Mouse (Mus musculus) MN1 (cell line): ENCODE results near the gene Sugp2.

ENCODE experiments used
- DNase-seq: peaks from one replicate; pipeline ENCODE4 v3.0.0-alpha.2; 2016; ENCODE audit warnings: low spot score

Sugp2 gene

DNA sequence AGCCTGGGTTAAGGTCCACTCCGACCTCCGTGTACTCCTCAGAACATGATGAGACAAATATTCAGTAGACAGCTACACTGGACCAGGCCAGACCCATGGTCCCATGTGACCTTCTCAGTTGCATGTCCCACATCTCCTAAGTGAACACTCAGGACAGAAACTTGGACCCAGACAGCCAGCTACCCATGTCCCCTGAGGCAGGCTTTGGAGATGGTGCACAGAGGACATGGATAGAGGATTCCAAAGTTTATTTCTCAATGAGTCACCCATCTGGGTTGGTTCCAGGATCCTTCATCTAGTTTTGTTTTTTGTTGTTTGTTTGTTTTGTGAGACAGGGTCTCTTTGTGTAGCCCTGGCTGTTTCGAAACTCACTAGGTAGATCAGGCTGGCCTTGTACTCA, 13.1 kb upstream of the Sugp2 start:
- no peak for DNase-seq

DNA sequence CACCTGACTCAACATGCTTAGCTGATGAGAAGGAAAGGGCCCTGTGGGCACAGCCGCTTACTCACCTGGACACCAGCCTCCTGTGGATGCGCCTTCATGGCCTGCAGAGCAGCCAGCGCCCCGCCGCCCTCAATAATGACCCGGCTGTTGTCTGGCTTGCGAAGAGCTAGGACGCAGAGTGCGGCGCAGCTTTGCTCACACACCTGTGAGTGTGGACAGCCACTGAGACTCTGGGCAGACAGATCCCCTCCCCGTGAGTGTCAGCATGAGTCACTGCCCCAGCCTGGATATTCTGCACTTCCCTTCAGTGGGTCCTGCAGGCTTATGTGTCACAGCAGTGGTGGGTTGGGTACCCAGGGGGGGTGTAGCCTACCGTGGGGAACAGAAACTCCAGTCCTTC, 12.0 kb upstream of the Sugp2 start:
- no peak for DNase-seq

DNA sequence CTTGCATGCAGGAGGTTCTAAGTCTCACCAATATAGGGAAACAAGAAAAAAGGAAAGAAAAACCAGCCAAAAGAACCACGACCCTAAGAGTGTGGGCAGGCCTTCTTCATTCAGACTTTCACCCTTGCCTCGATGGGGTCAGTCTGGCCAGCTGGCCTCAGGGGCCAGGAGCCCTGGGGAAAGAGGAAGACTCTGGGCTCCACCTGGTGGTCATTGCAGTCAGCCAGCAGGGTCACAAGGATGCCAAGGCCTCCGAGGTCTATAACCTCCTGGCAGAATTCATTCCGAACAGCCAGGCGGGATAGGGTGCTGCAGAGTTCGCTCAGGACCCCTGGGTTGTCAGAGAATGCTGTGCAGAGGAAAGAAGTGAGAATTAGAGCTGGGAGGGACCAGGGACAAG, 10.7 kb upstream of the Sugp2 start:
- peak; percentile 64 for DNase-seq

DNA sequence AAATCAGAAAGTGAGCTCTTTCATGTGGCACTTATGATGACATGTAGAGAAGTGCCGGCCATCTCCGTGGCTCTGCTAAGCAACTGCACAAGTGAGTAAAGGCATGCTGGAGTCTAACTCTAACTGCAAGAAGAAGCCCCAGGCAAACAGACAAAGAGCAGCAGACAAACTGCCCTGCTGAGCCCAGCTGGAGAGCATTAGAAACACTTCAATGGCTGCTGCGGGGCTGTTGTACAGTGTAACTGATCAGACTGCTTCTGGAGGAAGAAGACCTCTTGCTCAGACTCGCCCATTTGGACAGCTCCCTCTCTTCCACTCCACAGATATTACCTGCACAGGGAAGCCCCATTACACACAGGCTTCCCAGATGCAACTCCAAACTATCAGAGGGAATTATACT, 6.0 kb upstream of the Sugp2 start:
- no peak for DNase-seq

DNA sequence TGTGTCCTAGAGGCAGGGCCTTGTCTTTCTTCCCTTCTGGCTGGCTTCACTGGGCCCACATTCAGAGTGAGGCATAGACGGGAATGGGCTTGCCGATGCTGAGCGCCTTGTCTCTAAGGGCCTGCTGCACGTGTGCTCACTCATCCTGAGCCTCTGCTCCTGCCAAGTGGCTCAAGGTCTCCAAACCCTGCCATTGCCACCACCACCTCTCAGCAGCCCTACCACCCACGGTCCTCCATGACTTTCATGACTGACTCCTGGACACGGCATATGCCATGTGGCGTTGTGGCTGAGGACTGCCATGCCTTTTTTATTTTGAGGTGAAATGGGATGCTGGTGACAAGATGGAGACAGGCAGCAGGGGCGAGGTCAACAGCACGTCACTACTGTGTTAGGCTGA, 3.2 kb upstream of the Sugp2 start:
- no peak for DNase-seq

DNA sequence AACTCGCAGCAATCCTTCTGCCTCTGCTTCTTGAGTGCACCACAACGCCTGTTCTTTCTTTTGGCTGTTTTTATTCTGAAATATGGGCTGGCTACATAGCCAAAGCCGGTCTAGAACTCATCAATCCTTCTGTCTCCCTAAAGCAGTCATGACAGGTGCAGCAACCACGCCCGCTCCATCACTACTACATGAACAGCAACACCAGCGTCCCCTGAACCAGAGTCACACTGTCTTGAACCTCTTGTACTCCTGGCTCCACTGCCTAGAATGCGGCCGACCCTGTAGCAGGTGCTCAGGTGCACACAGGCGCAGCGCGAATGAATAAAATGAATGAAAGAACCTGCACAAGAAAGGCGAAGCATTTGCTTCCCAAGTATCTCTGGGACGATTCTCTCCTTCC, 420 bp upstream of the Sugp2 start:
- DNase-seq: no peak

DNA sequence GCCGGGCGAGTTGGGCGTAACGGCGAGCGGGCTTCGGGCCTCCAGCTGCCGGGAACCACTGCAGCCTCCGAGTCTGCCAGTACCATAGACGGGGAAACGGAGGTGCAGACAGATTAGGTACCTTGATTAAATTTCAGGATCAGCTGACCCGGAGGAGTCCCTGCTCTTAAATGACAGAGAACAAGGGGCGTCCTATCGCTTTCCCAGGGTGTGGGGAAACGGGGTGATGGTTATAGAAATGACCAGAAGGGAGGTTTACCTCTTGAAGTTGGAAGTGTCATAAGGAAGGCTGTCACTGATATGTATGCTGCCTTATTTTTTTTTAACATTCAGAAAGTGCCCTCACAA, 729 bp downstream of the Sugp2 start:
- DNase-seq: no peak

DNA sequence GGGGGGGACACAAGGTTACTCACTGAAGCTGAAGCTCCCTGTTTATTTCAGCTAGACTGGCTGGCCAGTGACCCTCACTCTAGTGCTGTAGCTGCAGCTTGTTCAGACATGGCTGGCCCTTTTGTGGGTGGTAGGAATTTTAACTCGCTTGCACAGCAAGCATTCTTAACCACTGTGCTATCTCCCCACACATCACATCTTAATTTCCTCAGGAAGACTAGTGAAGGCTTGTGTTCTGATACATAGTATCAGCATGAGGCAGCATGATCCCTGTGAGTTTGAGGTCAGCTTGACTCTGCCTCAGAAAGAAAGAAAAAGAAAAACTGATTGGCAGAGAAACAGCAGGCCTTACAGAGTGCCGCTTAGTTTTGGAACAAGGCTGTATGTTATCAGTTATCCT, 3.8 kb downstream of the Sugp2 start:
- DNase-seq: no peak

DNA sequence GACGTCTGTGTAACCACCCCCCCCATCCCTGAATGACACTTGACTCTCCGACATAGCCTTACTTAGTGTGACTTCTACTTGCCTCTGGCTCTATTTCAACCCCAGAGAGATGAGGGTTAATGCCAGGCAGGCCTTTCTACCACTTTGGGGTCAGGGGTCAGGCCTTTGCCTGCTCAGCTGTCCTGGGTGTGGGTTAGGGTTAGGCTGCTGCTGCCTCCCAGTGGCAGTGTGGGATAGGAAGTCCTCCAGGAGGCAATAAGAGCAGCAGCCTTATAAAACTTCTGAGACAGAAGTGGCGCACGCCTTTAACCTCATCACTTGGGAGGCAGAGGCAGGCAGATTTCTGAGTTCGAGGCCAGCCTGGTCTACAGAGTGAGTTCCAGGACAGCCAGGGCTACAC, 6.6 kb downstream of the Sugp2 start:
- DNase-seq: no peak

DNA sequence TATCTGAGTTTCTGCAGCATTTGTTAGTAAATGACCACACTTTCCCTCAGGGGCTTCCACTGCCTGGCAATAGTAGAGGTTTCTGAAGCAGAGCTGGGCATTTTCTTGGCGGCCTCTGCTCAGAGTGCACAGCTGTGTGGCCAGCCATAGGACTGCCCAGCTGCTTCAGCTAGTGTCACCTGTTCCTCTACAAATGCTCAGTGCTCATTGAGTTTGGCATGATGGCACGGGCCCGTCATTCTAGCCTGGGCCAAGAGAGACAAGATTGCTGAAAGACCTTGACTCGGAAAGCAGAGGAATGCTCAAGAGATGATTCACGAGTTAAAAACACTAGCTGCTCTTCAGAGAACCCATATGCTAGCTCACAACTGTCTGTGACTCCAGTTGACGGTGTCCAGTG, 12.6 kb downstream of the Sugp2 start:
- no peak for DNase-seq

DNA sequence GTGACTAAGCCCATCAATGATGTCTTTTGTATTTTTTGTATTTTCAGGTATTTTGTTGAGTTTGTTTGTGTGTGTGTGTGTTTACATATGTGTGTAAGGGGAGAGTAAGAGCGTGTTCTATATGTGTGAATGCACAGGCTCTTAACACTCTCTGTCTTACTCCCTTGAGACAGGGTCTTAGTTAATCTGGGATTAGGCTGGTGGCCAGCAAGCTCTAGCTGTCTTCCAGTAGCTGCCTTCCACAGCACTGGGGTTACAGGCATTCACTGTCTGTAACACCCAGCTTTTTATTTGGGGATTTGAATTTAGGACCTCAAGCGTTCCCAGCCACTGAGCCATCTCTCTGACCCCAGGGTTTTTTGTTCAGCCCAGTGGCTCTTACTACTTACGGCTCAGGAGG, 13.8 kb downstream of the Sugp2 start:
- DNase-seq: no peak

DNA sequence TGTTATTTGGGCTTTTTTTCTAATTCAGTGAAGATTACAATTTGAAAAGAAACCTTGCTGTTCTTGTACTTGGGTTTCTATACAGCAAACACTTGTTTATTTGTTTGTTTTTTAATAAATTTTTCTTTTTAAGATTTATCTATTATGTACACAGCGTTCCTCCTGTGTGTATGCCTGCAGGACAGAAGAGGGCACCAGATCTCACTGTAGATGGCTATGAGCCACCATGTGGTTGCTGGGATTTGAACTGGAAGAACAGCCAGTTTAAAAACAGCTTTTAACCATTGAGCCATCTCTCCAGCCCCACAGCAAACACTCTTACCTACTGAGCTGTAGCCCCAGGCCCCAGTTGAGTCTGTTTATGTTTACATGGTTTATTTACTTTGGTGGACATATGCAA, 20.6 kb downstream of the Sugp2 start:
- peak; percentile 26 for DNase-seq

DNA sequence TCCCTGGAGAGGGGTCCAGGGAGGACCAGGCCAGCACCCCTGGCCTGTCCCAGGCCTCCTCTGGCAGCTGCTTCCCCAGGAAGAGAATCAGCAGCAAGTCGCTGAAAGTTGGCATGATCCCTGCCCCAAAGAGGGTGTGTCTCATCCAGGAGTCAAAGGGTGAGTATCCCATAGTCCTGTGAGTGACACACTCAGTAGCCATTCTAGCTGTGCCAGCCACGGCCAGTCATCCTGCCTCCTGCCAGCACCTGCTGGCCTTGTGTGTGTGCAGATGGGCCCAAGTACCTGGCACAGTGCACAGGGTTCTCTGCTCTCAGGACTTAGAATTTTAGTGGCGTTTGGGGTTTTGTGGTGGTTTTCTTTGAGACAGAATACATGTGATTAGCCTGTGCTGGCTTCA, 23.4 kb downstream of the Sugp2 start:
- DNase-seq: peak; percentile 42

DNA sequence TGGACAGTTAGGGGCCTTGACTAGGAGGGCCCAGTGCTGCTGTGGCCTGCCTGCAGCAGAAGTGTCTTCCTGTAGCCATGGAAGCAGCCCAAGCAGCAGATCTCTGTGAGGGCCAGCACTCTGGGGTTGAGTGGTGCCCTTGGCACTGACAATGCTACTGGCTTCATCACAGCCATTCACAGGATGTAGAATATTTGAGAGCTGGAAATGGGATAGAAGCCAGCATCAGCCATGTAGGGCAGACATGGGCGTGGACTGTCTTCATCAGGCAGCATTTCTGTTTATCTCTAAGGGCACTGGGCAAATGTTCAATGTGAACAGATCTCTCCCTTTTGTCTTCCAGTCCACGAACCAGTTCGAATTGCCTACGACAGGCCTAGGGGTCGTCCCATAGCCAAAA, 24.6 kb downstream of the Sugp2 start:
- DNase-seq: peak; percentile 67

DNA sequence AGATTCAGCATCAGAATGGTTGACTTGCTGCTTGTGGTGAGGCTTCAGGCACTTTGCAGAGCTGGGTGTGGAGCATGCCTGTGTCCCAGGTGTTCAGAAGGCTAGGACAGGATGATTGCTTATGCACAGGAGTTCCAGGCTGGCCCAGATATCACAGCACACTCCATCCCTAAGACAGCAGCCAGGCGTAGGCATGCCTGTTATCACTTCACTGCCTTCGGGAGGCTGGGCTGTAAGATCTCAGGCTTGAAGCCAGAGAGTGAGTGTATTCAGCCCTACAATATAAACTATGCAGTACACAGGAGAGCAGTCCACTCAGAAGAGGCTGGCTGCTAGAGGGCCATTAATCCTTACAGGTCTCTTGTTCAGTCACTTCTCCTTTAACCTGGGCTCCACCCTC, 25.0 kb downstream of the Sugp2 start:
- no peak for DNase-seq

DNA sequence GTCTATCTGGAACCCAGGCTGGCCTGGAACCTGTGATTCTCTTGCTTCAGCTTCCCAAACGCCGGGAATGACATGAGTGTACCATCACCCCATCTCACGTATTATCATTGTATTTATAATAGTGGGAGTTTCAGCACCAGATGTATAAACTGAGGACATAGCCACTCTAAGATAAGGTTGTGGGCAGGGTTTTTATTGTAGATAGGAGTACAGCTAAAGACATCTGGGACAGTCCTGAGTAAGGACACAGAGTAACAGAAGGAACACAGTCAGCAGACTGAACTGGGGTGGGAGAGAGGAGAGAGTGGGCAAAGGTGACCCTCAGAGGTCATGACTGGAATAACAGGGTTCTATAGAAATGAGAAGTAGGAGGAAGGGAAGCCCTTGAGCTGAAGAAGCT, 33.6 kb downstream of the Sugp2 start:
- DNase-seq: no peak

DNA sequence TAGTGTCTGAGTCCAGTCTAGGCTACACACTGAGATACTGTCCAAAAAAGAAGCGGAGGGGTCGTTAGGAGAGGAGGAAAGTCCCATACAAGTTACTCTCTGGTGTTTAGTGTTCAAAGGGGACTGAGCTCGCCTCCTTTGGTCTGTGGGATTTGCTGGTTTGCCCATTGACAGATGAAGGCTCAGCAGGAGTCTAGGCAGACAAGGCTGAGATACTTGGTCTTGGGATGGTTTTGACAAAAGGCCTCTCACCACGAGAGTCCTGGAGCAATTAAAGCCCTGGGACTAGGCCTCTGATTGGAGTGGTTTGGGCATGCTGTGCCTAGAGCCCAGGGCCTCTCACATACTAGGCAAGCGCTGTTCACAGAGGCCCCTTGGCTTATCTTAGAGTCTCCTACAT, 34.3 kb downstream of the Sugp2 start:
- no peak for DNase-seq

DNA sequence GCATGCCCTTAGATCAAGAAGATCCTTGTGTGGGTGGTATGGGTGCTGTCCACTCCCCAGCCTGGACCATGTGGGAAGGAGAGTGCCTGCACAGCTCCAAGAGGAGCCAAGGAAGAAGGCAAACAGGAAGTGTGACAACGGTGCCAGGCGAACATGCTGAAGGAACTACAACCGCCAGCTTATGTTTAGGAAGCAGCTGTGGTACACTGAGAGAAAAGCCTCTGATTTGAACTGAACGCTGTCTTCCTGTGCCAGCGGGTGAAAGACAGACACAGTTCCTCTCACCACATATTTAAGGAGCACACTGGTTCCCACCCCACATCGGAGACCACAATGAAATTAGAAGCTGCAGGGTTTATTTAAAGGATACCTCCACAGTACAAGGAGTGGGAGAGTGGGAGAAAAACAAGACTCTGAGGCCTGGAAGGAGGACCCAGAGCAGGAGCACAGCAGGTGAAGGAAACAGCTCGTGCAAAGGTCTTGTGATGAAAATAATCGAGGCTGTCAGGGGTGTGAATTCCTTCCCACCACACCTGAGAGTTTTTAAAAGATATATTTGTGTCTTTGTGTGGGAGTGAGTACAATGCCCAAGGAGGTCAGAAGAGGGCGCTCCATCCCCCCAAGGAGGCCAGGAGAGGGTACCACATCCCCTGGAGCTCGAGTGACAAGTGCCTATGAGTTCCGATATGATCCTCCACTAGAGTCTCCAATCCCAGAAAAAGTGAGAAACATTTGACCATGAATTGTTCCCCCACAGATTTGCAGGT, 35.0 kb downstream of the Sugp2 start:
- no peak for DNase-seq

DNA sequence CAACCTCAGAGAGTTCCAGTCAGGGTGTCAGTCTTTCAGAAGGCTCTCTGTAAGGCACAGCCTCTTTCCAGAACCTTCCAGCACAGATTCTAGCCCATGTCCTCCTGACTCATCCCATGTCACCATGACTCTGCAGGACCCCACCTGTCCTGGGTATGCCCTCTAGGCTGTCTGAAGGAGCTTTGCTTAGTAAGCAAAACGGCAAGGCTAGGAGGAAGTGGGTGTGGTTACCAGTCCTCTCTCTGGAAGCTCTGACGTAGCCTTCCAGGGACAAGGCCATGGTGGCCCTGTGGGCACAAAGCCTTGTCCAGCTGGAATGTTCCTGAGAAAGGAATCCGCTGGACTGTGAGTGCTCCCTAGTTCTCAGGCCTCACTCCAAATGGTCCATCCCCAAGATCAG, 38.9 kb downstream of the Sugp2 start:
- DNase-seq: no peak

DNA sequence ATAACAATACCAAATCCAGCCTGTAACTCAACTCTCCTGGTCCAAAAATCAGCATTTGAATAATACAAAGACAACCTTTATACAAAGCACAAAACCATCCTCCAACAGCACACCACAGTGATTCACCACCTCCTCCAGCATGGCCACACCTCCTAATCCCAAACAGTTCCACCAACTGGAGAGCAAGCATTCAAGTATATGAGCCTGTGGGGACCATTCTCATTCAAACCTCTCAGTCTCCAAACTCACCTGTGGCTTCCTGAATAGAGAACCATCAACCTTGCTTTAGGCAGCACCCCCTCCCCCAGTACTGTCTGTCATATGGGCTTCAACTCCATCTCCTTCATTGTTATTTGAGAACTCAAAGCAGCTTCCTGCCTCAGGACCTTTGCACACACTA, 40.3 kb downstream of the Sugp2 start:
- no peak for DNase-seq

DNA sequence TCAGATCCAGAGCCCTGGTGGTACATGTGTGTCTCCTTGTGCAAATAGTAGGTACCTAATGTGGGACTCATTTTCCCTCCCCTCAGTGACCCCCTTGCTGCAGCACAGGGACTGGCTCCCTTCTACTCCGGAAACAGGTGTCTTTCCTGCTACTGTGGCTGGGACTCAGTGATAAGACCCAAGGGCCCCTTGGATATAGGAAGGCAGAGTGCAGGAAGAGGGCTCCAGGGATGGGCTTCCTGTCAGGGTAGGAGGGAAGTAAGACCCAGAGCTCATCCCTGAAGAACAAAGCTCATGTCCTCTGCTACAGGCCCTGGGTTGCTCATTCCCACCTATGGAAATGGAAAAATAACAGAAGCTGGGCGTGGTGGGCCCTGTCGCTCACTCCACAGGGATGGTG, 42.5 kb downstream of the Sugp2 start:
- no peak for DNase-seq

DNA sequence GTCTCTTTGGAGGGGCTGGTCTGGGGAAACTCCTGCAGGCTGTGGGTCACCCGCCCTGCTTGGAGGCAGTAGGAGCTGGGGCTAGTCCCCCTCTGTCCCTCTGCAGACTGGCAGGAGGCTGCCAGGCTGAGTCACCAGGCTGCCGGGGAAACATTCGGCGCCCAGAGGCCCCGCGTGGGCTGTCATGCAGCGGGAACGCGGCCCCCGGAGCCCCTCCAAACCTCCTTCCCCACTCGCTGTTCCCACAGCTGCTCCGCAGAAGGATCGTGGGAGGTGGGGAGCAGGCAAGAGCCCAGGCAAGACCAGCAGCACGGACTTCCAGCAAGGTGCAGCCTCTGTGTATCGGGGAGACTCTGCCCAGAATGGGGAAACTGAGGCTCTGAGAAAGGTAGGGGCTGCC, 44.1 kb downstream of the Sugp2 start:
- no peak for DNase-seq

DNA sequence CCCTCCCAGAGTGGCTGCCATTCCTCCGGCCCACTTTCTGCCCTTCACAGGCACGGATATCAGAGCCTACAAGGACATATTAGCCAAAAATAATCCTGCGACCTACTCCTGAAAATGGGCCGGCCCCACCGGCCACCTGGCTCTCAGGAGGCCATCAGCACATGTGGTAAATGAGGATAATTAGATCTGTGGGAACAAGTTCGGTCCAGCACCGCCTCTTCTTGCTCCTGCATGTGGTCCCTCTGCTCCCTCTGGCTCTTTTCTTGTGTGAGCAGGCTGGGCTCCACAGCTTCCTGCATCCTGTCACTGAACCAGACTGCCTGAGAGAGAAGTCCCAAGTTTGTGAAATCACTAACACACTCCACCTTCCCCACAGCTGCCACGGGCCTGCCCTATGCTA, 45.2 kb downstream of the Sugp2 start:
- DNase-seq: peak; percentile 43

DNA sequence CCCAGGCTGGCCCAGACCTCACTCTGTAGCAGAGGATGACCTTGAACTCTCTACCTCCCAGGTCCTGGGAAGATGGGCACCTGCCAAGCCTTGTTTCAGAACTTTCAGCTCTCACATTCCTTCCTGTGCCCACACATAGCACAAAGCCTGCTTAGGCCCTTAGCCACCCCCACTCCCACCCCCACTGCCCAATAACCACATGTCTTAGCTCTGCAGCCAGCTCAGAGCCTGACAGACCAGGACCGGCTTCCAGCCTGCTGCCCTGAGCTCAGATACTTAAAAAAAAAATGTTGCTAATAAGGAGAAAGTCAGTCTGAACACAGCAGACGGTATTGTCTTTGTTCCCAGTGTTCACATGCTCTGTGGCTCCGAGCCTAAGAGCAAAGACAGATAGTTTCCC, 47.0 kb downstream of the Sugp2 start:
- no peak for DNase-seq

DNA sequence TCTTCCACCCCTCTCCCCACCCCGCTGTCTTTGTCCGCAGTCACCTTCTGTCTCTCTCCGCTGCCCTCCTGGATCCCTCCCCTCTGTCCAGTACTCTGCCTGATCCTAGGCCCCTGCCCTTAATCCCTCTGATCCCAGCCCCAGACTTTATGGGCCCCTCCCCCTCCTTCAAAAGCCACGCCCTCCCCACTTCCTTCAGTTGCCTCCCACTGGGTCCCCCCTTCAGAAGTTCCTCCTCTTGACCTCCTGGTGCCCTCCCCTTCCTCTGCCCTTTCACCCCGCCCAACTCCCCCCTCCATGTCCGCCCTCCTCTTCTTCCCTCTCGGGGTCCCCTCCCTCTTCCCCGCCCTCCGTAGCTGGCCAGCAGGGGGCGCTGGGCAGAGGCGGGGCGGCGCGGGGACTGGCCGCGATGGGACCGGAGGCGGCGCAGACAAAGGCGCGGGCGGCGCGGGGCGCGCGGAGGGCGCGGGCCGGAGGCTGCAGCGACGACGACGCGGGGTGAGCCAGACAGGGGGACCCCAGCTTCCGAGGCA, 48.6 kb downstream of the Sugp2 start, which contains the start of gene Homer3:
Gene Homer3 (plus strand): TSS at position 225 of the 533 bp plus-strand sequence.
- peak; percentile 85 for DNase-seq
